Mouse (Mus musculus) erythroblast, embryonic 14.5 days (primary cell): Measurements from ENCODE around the gene Dkkl1. TPM values are rescaled to one million over a fixed set of nuclear protein-coding genes. Genes with fewer than 3 reads are reported as not detected.
A peak's percentile ranks its signal among the peaks of the same experiment; 100 is the strongest.

Source experiments
- H3K27me3 ChIP-seq: 2 replicates; pipeline ENCODE4 v1.6.1; 2012; ENCODE audit warnings: inconsistent platforms; ENCODE audit not compliant: control insufficient read depth
- H3K36me3 ChIP-seq: 2 replicates; pipeline ENCODE4 v1.6.1; 2012; ENCODE audit warnings: mild to moderate bottlenecking, inconsistent platforms; ENCODE audit not compliant: control insufficient read depth
- H3K4me1 ChIP-seq: 2 replicates; pipeline ENCODE4 v1.6.1; 2012; ENCODE audit warnings: inconsistent platforms; ENCODE audit not compliant: control insufficient read depth
- H3K4me3 ChIP-seq: replicated peaks from 2 replicates; pipeline ENCODE3; 2012; ENCODE audit warnings: moderate library complexity, mild to moderate bottlenecking, inconsistent platforms
- H3K9me3 ChIP-seq: 2 replicates; pipeline ENCODE4 v1.6.1; 2012; ENCODE audit warnings: low read length, inconsistent platforms, mixed read lengths; ENCODE audit not compliant: control insufficient read depth
- GATA1 ChIP-seq: IDR thresholded peaks from 2 replicates; pipeline ENCODE4 v1.6.1; 2012; ENCODE audit warnings: low read length, inconsistent platforms, mixed read lengths
- TAL1 ChIP-seq: IDR thresholded peaks from 3 replicates; pipeline ENCODE4 v1.6.1; 2012; ENCODE audit warnings: low read length, inconsistent platforms, mixed read lengths
- polyA plus RNA-seq: library from polyadenylated mRNA; stranded (reverse); fragments of >175 nt; gene quantifications from 2 replicates; pipeline ENCODE4 v1.2.3, GENCODE M21; 2012

Gene Dkkl1
- polyA plus RNA-seq, 1 experiment, result 0.55 TPM

GRCm38 (mm10) chr7:45189600-45189999, 22.3 kb downstream of the Dkkl1 start:
- TF ChIP-seq TAL1, result no peak
- TF ChIP-seq GATA1, result no peak
- no peaks in the 10 kb centered on the region for H3K4me1 ChIP-seq
- peaks cover 77% of the 10 kb centered on the region for H3K27me3 ChIP-seq
- H3K36me3 ChIP-seq, result no peaks in the 10 kb centered on the region
- no peaks in the 10 kb centered on the region for H3K9me3 ChIP-seq
- H3K4me3 ChIP-seq, result no peak overlapping the region

DNA sequence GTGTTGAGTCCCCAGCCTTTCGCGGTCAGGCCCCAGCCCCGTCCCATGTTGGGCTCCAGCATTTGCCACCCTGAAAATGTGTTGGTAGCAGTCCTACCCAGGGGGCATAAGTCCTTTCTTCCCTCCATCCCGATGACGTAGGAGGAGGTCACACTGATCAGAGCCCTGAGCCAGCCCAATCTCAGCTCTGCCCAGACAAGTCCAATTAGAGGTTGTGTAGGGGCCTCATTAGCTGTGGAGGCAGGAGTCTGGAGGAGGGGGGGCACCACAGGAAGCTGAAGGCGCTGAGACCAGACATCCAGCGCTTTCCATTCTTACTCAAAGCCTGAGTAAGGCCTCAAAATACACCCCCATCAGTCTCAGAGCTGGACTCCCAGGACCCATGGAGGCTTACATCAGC, 26.0 kb downstream of the Dkkl1 start:
- H3K4me1 ChIP-seq, result peaks cover 18% of the 10 kb centered on the region
- TF ChIP-seq GATA1, result no peak
- TF ChIP-seq TAL1, result no peak
- no peaks in the 10 kb centered on the region for H3K9me3 ChIP-seq
- no peak overlapping the region for H3K4me3 ChIP-seq
- peaks cover 95% of the 10 kb centered on the region for H3K27me3 ChIP-seq
- H3K36me3 ChIP-seq, result no peaks in the 10 kb centered on the region

- Histone ChIP-seq H3K4me3 (no peak overlapping the region), H3K4me1 (peaks cover 18% of the 10 kb centered on the region), H3K36me3 (no peaks in the 10 kb centered on the region), H3K9me3 (no peaks in the 10 kb centered on the region), H3K27me3 (peaks cover 96% of the 10 kb centered on the region)
- no peak for TF ChIP-seq GATA1
- TF ChIP-seq TAL1, result no peak
Observed at GRCm38 (mm10) chr7:45183672-45184071, 28.3 kb downstream of the Dkkl1 start.

DNA sequence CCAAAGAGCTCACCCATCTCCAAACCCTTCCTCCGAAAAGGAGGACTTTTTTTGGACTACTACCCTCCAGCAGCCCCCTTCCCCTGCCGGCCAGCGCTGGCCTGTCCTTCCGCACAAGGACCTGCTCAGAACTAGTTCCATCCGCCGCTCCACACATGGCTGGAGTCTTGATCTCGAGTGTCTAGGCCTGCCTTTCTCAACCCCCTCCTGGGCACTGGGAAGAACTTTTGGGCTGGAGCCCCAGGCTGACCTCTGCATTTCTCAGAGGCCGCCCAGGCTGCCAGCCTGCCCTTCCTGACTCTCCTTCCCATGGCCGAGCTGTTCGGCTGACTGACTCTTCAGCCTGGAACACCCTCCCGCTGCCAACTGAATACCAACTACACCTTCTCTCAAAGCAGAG, 29.3 kb downstream of the Dkkl1 start:
- H3K36me3 ChIP-seq, result no peaks in the 10 kb centered on the region
- H3K27me3 ChIP-seq, result peaks cover 97% of the 10 kb centered on the region
- peak overlapping the region; percentile 53 for H3K4me3 ChIP-seq
- TF ChIP-seq TAL1, result no peak
- TF ChIP-seq GATA1, result no peak
- no peaks in the 10 kb centered on the region for H3K9me3 ChIP-seq
- H3K4me1 ChIP-seq, result peaks cover 21% of the 10 kb centered on the region

DNA sequence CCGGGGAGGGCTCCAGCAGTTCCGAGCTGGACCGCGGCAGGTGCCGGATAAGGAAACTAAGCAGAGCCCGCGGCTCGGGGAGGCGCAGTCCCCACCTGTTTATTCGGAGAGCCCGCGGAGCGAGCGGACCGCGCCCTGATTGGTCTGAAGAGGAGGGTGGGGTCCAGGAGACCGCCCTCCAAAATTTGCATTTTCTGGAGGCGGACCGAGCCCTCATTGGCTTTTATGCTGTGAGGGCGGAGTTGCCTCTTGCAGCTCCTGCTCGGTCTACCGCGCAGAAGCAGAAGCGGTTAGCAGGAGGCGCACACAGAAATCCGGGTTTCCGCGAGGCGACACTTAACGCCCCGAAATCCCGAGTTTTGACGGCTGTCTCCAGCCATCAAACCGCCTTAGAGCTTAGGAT, 29.7 kb downstream of the Dkkl1 start:
- Histone ChIP-seq H3K27me3 (peaks cover 100% of the 10 kb centered on the region), H3K36me3 (no peaks in the 10 kb centered on the region), H3K4me3 (peak overlapping the region; percentile 53), H3K4me1 (peaks cover 21% of the 10 kb centered on the region), H3K9me3 (peaks cover 2% of the 10 kb centered on the region; the same call in 1 of the 2 replicates)
- TF ChIP-seq GATA1, result no peak
- no peak for TF ChIP-seq TAL1

GRCm38 (mm10) chr7:45181540-45181939, 30.4 kb downstream of the Dkkl1 start:
- Histone ChIP-seq H3K36me3 (no peaks in the 10 kb centered on the region), H3K9me3 (peaks cover 2% of the 10 kb centered on the region; the same call in 1 of the 2 replicates), H3K4me1 (peaks cover 21% of the 10 kb centered on the region), H3K4me3 (peak overlapping the region; percentile 53), H3K27me3 (peaks cover 100% of the 10 kb centered on the region)
- no peak for TF ChIP-seq GATA1
- no peak for TF ChIP-seq TAL1

DNA sequence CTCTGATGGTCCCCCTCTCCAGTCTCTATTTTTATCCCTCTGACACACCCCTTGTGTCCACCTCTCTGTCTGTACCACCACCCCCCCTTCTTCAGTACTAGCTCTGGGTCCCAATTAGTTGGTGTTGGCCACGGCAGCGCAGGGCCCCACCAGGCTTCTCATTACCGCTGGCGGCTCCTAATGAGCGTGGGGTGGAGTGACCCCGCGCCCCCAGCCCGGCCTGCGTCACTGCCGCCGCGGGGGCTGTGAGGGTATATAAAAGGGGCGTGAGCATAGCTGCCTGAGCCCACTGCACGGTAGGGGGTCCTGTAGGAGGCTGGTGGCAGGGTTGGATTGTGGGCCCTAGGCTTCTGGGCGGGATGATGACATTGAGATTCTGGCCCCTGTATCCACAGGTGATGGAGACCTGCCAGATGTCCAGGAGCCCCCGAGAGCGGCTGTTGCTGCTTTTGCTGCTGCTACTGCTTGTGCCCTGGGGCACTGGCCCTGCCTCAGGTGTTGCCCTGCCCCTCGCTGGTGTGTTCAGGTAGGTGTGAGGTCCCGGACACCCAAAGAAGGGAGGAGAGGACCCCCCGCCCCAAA, 31.0 kb downstream of the Dkkl1 start, which contains the start of gene Pth2:
Gene Pth2 (plus strand): TSS at position 100 of the 582 bp plus-strand sequence.
- H3K27me3 ChIP-seq, result peaks cover 100% of the 10 kb centered on the region
- TF ChIP-seq TAL1 (no peak), GATA1 (no peak)
- H3K9me3 ChIP-seq, result peaks cover 2% of the 10 kb centered on the region; the same call in 1 of the 2 replicates
- no peaks in the 10 kb centered on the region for H3K36me3 ChIP-seq
- peak within 1 kb of the TSS; percentile 53 for H3K4me3 ChIP-seq
- peaks cover 21% of the 10 kb centered on the region for H3K4me1 ChIP-seq

- H3K4me3 ChIP-seq, result no peak within 1 kb of the TSS
- H3K4me1 ChIP-seq, result peaks cover 21% of the 10 kb centered on the region
- TF ChIP-seq GATA1, result no peak
- TF ChIP-seq TAL1, result no peak
- H3K27me3 ChIP-seq, result peaks cover 100% of the 10 kb centered on the region
- peaks cover 4% of the 10 kb centered on the region; the same call in 1 of the 2 replicates for H3K9me3 ChIP-seq
- no peaks in the 10 kb centered on the region for H3K36me3 ChIP-seq
Observed at GRCm38 (mm10) chr7:45179469-45179868, 32.5 kb downstream of the Dkkl1 start, which contains the start of gene Gfy. TSS of gene Gfy (minus strand) at chr7:45179569.

GRCm38 (mm10) chr7:45178550-45178949, 33.4 kb downstream of the Dkkl1 start:
- Histone ChIP-seq H3K4me1 (peaks cover 21% of the 10 kb centered on the region), H3K4me3 (no peak overlapping the region), H3K27me3 (peaks cover 98% of the 10 kb centered on the region), H3K36me3 (no peaks in the 10 kb centered on the region), H3K9me3 (peaks cover 4% of the 10 kb centered on the region; the same call in 1 of the 2 replicates)
- TF ChIP-seq TAL1, result no peak
- no peak for TF ChIP-seq GATA1

DNA sequence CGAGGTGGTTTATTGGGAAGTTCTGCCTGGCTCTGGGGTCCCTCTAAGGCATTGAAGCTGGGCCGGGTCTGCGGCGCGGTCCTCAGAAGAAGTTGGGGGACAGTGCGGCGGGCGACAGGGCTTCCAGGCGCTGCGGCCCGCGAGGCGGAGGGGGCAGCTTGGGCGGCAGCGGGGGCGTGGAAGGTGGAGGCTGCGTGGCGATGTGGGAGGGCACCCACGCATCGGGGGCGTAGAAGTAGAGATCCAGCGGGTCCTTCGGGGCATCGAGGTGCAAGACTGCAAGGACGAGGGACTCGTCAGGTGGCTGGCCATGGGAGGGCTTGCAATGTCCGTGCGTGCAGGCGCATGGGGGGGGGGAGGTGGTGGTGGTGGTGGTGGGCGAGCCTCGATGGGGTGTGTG, 35.6 kb downstream of the Dkkl1 start:
- peaks cover 16% of the 10 kb centered on the region for H3K9me3 ChIP-seq
- peaks cover 89% of the 10 kb centered on the region for H3K27me3 ChIP-seq
- no peaks in the 10 kb centered on the region for H3K36me3 ChIP-seq
- TF ChIP-seq GATA1, result no peak
- TF ChIP-seq TAL1, result no peak
- no peak overlapping the region for H3K4me3 ChIP-seq
- peaks cover 12% of the 10 kb centered on the region for H3K4me1 ChIP-seq
